ENCODE assay signal across 7 mouse cellular contexts in genomic region chr5:86065101-86065875, GRCm38 (mm10). TPM values are rescaled to one million over a fixed set of nuclear protein-coding genes. Genes with fewer than 3 reads are reported as not detected.
DNase-seq lines count a peak whose midpoint lies in the region; ATAC-seq lines count a peak whose summit lies in the region.

Cenpc1 (minus strand) TSS chr5:86065583.

- peak; percentile 97 for DNase-seq in adrenal gland, postnatal 25 days
- DNase-seq in heart, adult 11 months: peak; percentile 99
- DNase-seq in kidney, adult 18-20 months: peak; percentile 98
- peak; percentile 98 for DNase-seq in limb, embryonic 11.5 days (ENCODE audit: low spot score)
- peak; percentile 96 for DNase-seq in midbrain, embryonic 14.5 days
- peak; percentile 97 to 99 for DNase-seq in spleen, adult 18-20 months

- ATAC-seq in embryonic facial prominence, embryonic 12.5 days (ENCODE audit: insufficient number of reproducible peaks, insufficient read depth, low FRiP score, low TSS enrichment): peak; percentile 92
- ATAC-seq in limb, embryonic 11.5 days (ENCODE audit: insufficient number of reproducible peaks, low FRiP score, low TSS enrichment, low read depth): peak; percentile 99
- peak; percentile 97 for ATAC-seq in midbrain, embryonic 14.5 days (ENCODE audit: low FRiP score, low TSS enrichment)

- H3K27ac ChIP-seq in embryonic facial prominence, embryonic 12.5 days: peak within 1 kb of the TSS; percentile 89
- H3K27ac ChIP-seq in limb, embryonic 11.5 days (replicated peaks; ENCODE audit: low read depth, low read length): peak within 1 kb of the TSS; percentile 79
- peak within 1 kb of the TSS; percentile 86 for H3K27ac ChIP-seq in midbrain, embryonic 14.5 days (replicated peaks; ENCODE audit: low read depth, low read length)

- WGBS in embryonic facial prominence, embryonic 12.5 days: under 1% methylated on average over 59 of the region's 60 CpGs
- under 1% methylated on average over 60 of the region's 60 CpGs for WGBS in limb, embryonic 11.5 days
- under 1% methylated on average over 60 of the region's 60 CpGs for whole genome bisulfite sequencing in midbrain, embryonic 14.5 days

- peak within 1 kb of the TSS; percentile 79 for H3K4me3 ChIP-seq in embryonic facial prominence, embryonic 12.5 days
- H3K4me3 ChIP-seq in limb, embryonic 11.5 days (ENCODE audit: low read depth, low read length): peak within 1 kb of the TSS; percentile 74
- peak within 1 kb of the TSS; percentile 79 for H3K4me3 ChIP-seq in midbrain, embryonic 14.5 days (replicated peaks; ENCODE audit: low read depth, low read length)

- peak within 1 kb of the TSS; percentile 75 for H3K9ac ChIP-seq in embryonic facial prominence, embryonic 12.5 days
- H3K9ac ChIP-seq in limb, embryonic 11.5 days (ENCODE audit: low read length): peak within 1 kb of the TSS; percentile 82
- H3K9ac ChIP-seq in midbrain, embryonic 14.5 days (replicated peaks; ENCODE audit: low read length): peak within 1 kb of the TSS; percentile 81

- no peaks in the 10 kb centered on the region for H3K36me3 ChIP-seq in embryonic facial prominence, embryonic 12.5 days
- no peaks in the 10 kb centered on the region for H3K36me3 ChIP-seq in limb, embryonic 11.5 days (ENCODE audit: control insufficient read depth, insufficient read depth, low read length)
- no peaks in the 10 kb centered on the region for H3K36me3 ChIP-seq in midbrain, embryonic 14.5 days (ENCODE audit: control insufficient read depth, insufficient read depth, low read length)

- no peaks in the 10 kb centered on the region for H3K27me3 ChIP-seq in embryonic facial prominence, embryonic 12.5 days
- H3K27me3 ChIP-seq in limb, embryonic 11.5 days (ENCODE audit: control insufficient read depth, insufficient read depth, low read length): no peaks in the 10 kb centered on the region
- no peaks in the 10 kb centered on the region for H3K27me3 ChIP-seq in midbrain, embryonic 14.5 days (ENCODE audit: control insufficient read depth, insufficient read depth, low read length)

- H3K4me2 ChIP-seq in embryonic facial prominence, embryonic 12.5 days (replicated peaks): peak within 1 kb of the TSS; percentile 55
- H3K4me2 ChIP-seq in limb, embryonic 11.5 days (ENCODE audit: low read depth, severe bottlenecking): peak within 1 kb of the TSS; percentile 48
- peak within 1 kb of the TSS; percentile 65 for H3K4me2 ChIP-seq in midbrain, embryonic 14.5 days (ENCODE audit: low read length)

- no peaks in the 10 kb centered on the region for H3K9me3 ChIP-seq in embryonic facial prominence, embryonic 12.5 days
- no peaks in the 10 kb centered on the region for H3K9me3 ChIP-seq in limb, embryonic 11.5 days (ENCODE audit: control insufficient read depth, low read length)
- no peaks in the 10 kb centered on the region for H3K9me3 ChIP-seq in midbrain, embryonic 14.5 days (ENCODE audit: control insufficient read depth, low read length)

- peaks cover 17% of the 10 kb centered on the region; the same call in 1 of the 2 replicates for H3K4me1 ChIP-seq in embryonic facial prominence, embryonic 12.5 days
- H3K4me1 ChIP-seq in limb, embryonic 11.5 days (ENCODE audit: control insufficient read depth, insufficient read depth, low read length): no peaks in the 10 kb centered on the region
- peaks cover 10% of the 10 kb centered on the region; the same call in 1 of the 2 replicates for H3K4me1 ChIP-seq in midbrain, embryonic 14.5 days (ENCODE audit: control insufficient read depth, insufficient read depth, low read length)

RNA-seq across cellular contexts. Expression of gene Cenpc1, which starts in this region (rescaled TPM):
- total RNA-seq in adrenal gland, postnatal 25 days (2021): 16.6 and 17.1 TPM in 2 replicates
- 42.1 and 43.8 TPM in 2 replicates for polyA plus RNA-seq in embryonic facial prominence, embryonic 12.5 days (2016; fragmentation: Nextera tagmentation; extraction: Ambion mirVana)
- 39.7 and 41.7 TPM in 2 replicates for polyA plus RNA-seq in limb, embryonic 11.5 days (2014; fragmentation: Nextera tagmentation; extraction: Ambion mirVana)
- polyA plus RNA-seq in midbrain, embryonic 14.5 days (2014; fragmentation: Nextera tagmentation; extraction: Ambion mirVana): 31.5 and 39.9 TPM in 2 replicates

Comparison
In these comparisons a context has a peak if more than half of its experiments do, and no peak if none do; other contexts are left out.
1. Peak in every context shown above with its lines: DNase-seq, ATAC-seq, H3K4me3 ChIP-seq and H3K27ac ChIP-seq.